Mouse (Mus musculus): Measurements from ENCODE around the gene Tbcc. TPM values are rescaled to one million over a fixed set of nuclear protein-coding genes. Genes with fewer than 3 reads are reported as not detected.

The Tbcc gene
- polyA plus RNA-seq, 1 experiment, result 46.8 TPM

DNA sequence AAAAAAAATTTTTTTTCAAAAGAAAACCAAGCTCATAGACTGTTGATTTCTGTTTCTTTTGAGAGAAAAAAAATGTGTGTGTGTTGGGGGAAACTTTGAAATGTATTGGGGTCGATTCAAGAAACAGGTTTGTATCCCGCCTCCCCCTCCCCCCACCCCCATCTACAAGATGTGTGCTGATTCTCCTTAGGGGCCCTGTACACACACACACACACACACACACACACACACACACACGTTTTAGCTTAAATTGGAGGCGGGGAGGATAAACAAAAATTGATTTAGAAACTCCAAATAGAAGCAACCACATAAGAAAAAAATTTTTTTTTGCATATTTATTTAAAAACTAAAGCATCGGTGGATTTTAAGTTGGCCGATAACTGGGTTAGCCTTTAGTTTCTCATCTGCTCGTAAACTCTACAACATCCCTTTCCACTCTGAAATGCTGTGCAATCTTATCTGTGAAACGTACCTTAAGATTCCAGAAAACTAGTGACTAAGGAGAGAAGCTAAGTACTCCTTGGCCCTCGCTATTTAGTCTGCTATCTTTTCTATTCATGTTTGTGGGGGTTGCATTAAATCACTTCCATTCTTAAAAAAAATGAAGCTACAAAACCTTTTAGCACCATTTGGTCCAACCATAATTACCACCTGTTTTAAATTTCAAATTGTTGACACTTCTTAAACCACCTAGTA, 31.6 kb upstream of the Tbcc start:
- TF ChIP-seq FOSL1 (IDR thresholded peaks at IDR 0.05; ENCODE audit: insufficient read depth, low read length, poor library complexity, severe bottlenecking) (no peak), CTCF (IDR thresholded peaks at IDR 0.05; ENCODE audit: control insufficient read depth, insufficient read depth, insufficient read length) (no peak), MAX (IDR thresholded peaks at IDR 0.05) (no peak)
- H3K36me3 ChIP-seq (ENCODE audit: control insufficient read depth, insufficient read depth), result peaks cover 3% of the 10 kb centered on the region
- peaks cover 36% of the 10 kb centered on the region for H3K79me2 ChIP-seq (ENCODE audit: control insufficient read depth, insufficient read depth)
- H3K27me3 ChIP-seq (ENCODE audit: control insufficient read depth, insufficient read depth, insufficient read length), result no peaks in the 10 kb centered on the region
- no peak overlapping the region for H3ac ChIP-seq (ENCODE audit: control insufficient read depth, insufficient read length, low read depth)
- H3K4me3 ChIP-seq (ENCODE audit: insufficient read depth, poor library complexity, severe bottlenecking), result peak overlapping the region; percentile 97
- H3K79me3 ChIP-seq (ENCODE audit: low read depth), result peaks cover 29% of the 10 kb centered on the region

DNA sequence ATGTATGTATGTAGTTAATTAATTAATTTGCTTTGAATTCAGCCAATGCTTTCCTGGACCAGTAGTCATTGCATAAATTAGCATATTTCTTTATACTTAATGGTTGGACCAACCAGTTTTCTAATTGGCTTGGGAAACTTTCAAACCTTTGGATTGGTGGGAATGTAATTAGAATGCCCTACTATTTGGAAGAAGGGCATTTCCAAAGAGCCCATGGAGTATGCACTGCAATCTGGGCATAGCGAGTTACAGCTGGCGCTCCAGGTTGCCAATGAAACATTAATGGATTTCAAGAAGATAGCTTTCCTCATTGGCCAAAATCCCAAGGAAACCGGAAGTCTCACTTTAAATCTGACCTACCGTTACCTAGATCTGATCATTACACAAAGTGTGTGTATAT, 30.4 kb upstream of the Tbcc start:
- H3K79me3 ChIP-seq (ENCODE audit: low read depth), result peaks cover 16% of the 10 kb centered on the region

DNA sequence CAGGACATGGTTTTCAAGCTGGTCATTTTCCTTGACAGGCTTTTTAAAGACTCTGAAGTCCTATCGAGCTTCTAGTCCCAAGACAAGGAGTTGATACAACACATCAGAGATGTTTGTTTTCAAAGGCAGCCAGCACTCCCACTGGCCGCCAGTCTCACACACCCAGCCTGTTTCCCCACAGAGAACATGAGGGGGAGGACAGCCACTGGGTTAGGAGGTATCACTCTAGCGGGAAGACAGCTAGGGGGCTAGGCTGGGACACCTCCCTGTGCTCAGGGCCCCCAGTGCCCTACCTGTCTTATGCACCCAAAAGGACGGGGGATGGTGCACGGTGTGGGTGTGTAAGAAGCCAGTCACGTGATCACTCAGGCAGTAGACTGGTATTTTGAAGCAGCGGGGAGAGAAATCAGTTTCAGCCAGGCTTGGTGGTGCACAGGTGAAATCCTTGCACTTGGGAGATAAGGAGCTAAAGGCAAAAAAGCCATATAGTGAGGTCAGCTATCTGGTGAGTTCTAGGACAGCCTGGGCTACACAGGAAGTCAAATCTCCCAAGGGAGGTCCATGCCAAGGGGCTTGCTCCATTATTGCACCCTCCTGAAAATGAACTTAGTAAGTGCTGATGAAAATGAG, 25.8 kb upstream of the Tbcc start:
- Histone ChIP-seq H3K36me3 (ENCODE audit: control insufficient read depth, insufficient read depth) (no peaks in the 10 kb centered on the region), H3K27me3 (ENCODE audit: control insufficient read depth, insufficient read depth, insufficient read length) (no peaks in the 10 kb centered on the region), H3ac (ENCODE audit: control insufficient read depth, insufficient read length, low read depth) (no peak overlapping the region), H3K4me3 (ENCODE audit: insufficient read depth, poor library complexity, severe bottlenecking) (no peak overlapping the region), H3K79me3 (ENCODE audit: low read depth) (peaks cover 4% of the 10 kb centered on the region), H3K79me2 (ENCODE audit: control insufficient read depth, insufficient read depth) (peaks cover 17% of the 10 kb centered on the region)
- TF ChIP-seq CEBPB (IDR thresholded peaks at IDR 0.05; ENCODE audit: low read depth) (no peak), MYOD1 (IDR thresholded peaks at IDR 0.05; ENCODE audit: control insufficient read depth, insufficient read length, low read depth) (no peak), CTCF (IDR thresholded peaks at IDR 0.05; ENCODE audit: control insufficient read depth, insufficient read depth, insufficient read length) (no peak), FOSL1 (IDR thresholded peaks at IDR 0.05; ENCODE audit: insufficient read depth, low read length, poor library complexity, severe bottlenecking) (no peak), MAX (IDR thresholded peaks at IDR 0.05) (no peak), USF1 (IDR thresholded peaks at IDR 0.05; ENCODE audit: low read depth) (no peak), MYOG (IDR thresholded peaks at IDR 0.05; ENCODE audit: control insufficient read depth, extremely low read depth, insufficient read length) (no peak)

More for the DNA sequence above, 30.4 kb upstream of the Tbcc start:
- TF ChIP-seq MYOD1 (IDR thresholded peaks at IDR 0.05; ENCODE audit: control insufficient read depth, insufficient read length, low read depth), result no peak
- TF ChIP-seq CTCF (IDR thresholded peaks at IDR 0.05; ENCODE audit: control insufficient read depth, insufficient read depth, insufficient read length), result no peak
- TF ChIP-seq USF1 (IDR thresholded peaks at IDR 0.05; ENCODE audit: low read depth), result no peak
- TF ChIP-seq MAX (IDR thresholded peaks at IDR 0.05), result no peak
- no peak for TF ChIP-seq CEBPB (IDR thresholded peaks at IDR 0.05; ENCODE audit: low read depth)
- TF ChIP-seq MYOG (IDR thresholded peaks at IDR 0.05; ENCODE audit: control insufficient read depth, extremely low read depth, insufficient read length), result no peak
- TF ChIP-seq FOSL1 (IDR thresholded peaks at IDR 0.05; ENCODE audit: insufficient read depth, low read length, poor library complexity, severe bottlenecking), result no peak
- Histone ChIP-seq H3K4me3 (ENCODE audit: insufficient read depth, poor library complexity, severe bottlenecking) (no peak overlapping the region), H3K27me3 (ENCODE audit: control insufficient read depth, insufficient read depth, insufficient read length) (no peaks in the 10 kb centered on the region), H3K36me3 (ENCODE audit: control insufficient read depth, insufficient read depth) (no peaks in the 10 kb centered on the region), H3ac (ENCODE audit: control insufficient read depth, insufficient read length, low read depth) (no peak overlapping the region), H3K79me2 (ENCODE audit: control insufficient read depth, insufficient read depth) (peaks cover 23% of the 10 kb centered on the region)

- Histone ChIP-seq H3K27me3 (ENCODE audit: control insufficient read depth, insufficient read depth, insufficient read length) (no peaks in the 10 kb centered on the region), H3ac (ENCODE audit: control insufficient read depth, insufficient read length, low read depth) (no peak overlapping the region), H3K36me3 (ENCODE audit: control insufficient read depth, insufficient read depth) (no peaks in the 10 kb centered on the region), H3K79me3 (ENCODE audit: low read depth) (peaks cover 4% of the 10 kb centered on the region), H3K4me3 (ENCODE audit: insufficient read depth, poor library complexity, severe bottlenecking) (no peak overlapping the region), H3K79me2 (ENCODE audit: control insufficient read depth, insufficient read depth) (peaks cover 18% of the 10 kb centered on the region)
- TF ChIP-seq CEBPB (IDR thresholded peaks at IDR 0.05; ENCODE audit: low read depth) (no peak), FOSL1 (IDR thresholded peaks at IDR 0.05; ENCODE audit: insufficient read depth, low read length, poor library complexity, severe bottlenecking) (peak; percentile 68), USF1 (IDR thresholded peaks at IDR 0.05; ENCODE audit: low read depth) (peak; percentile 98), MYOD1 (IDR thresholded peaks at IDR 0.05; ENCODE audit: control insufficient read depth, insufficient read length, low read depth) (no peak), MAX (IDR thresholded peaks at IDR 0.05) (peak; percentile 97)
Measured at GRCm38 (mm10) chr17:46866836-46867235, 23.6 kb upstream of the Tbcc start.

DNA sequence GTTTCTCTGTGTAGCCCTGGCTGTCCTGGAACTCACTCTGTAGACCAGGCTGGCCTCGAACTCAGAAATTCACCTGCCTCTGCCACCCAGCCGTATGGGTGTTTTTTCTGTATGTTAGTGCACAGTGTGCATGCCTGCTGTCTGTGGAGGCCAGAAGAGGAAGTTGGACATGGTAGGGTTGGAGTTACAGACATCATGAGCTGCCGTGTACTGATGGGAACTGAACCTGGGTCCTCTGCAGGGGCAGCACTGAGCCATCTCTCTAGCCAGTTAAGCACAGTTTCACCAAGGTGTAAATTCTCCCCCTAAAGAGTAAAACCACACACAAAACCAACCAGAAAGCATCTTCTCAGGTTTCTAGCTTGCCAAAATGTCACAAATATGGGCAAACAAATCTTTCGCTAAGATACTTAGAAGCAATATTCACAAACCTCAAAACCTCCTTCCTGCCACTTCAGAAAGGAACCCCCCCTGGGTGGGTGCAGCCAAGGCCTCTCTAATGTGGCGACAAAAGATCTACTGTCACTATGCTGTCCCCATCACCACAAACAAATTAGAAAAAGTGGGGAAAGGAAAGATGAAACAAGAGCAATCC, 20.2 kb upstream of the Tbcc start:
- peaks cover 43% of the 10 kb centered on the region for H3K79me2 ChIP-seq (ENCODE audit: control insufficient read depth, insufficient read depth)
- TF ChIP-seq FOSL1 (IDR thresholded peaks at IDR 0.05; ENCODE audit: insufficient read depth, low read length, poor library complexity, severe bottlenecking) (no peak), CTCF (IDR thresholded peaks at IDR 0.05; ENCODE audit: control insufficient read depth, insufficient read depth, insufficient read length) (no peak), MYOD1 (IDR thresholded peaks at IDR 0.05; ENCODE audit: control insufficient read depth, insufficient read length, low read depth) (no peak), CEBPB (IDR thresholded peaks at IDR 0.05; ENCODE audit: low read depth) (no peak), USF1 (IDR thresholded peaks at IDR 0.05; ENCODE audit: low read depth) (no peak), MAX (IDR thresholded peaks at IDR 0.05) (no peak), MYOG (IDR thresholded peaks at IDR 0.05; ENCODE audit: control insufficient read depth, extremely low read depth, insufficient read length) (no peak)
- H3K36me3 ChIP-seq (ENCODE audit: control insufficient read depth, insufficient read depth), result no peaks in the 10 kb centered on the region

More for the DNA sequence above, 20.2 kb upstream of the Tbcc start:
- H3ac ChIP-seq (ENCODE audit: control insufficient read depth, insufficient read length, low read depth), result no peak overlapping the region
- H3K4me3 ChIP-seq (ENCODE audit: insufficient read depth, poor library complexity, severe bottlenecking), result no peak overlapping the region
- peaks cover 6% of the 10 kb centered on the region for H3K79me3 ChIP-seq (ENCODE audit: low read depth)
- no peaks in the 10 kb centered on the region for H3K27me3 ChIP-seq (ENCODE audit: control insufficient read depth, insufficient read depth, insufficient read length)
